Mouse (Mus musculus) urinary bladder, postnatal 14 days (tissue): Measurements from ENCODE around the gene Rap2a.

Experiments used
- DNase-seq: peaks from one replicate; pipeline ENCODE4 v3.0.0; 2021; ENCODE audit warnings: low spot score

Gene Rap2a

DNA sequence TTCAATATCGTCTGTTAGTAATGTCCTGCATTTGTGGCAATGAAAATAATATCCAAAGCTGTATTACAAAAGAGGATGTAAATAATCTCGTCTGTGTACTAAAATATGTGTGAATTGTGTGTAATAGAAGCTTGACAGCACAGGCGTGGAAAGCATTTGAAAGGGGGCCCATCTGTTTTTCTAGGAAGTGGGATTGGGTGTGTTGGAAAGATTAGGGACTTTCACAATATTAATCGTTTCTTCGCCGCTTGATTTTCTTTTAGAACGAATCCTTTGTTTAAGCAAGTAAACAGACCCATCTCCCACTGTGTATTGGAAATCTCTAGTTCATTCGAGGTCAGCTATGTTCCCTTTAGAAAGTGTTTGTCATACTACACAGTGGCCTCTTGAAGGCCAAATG is 64.2 kb downstream of the Rap2a start:
- no peak for DNase-seq

DNA sequence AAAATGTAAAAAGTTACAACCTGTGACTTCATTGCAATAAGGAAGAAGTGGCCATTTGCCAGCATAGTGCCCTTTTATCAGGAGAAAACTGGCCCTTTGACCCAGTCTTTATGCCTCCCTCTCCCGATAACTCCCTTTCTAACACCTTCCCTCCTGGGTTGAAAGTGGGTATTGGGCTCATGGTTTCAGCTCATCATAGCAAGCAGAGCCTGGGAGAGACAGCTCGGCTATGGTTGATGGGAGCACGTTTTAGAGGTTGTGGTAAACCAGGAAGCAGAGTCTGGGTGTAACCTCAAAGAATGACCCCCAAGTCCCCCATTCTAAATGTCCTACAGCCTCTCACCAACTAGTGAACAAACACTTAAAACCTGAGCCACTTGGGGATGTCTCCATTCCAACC is 64.7 kb downstream of the Rap2a start:
- no peak for DNase-seq

GRCm38 (mm10) chr14:120543846-120544245 is 65.6 kb downstream of the Rap2a start:
- DNase-seq = no peak

- DNase-seq = no peak
Measured at GRCm38 (mm10) chr14:120544495-120544894, 66.3 kb downstream of the Rap2a start.

DNA sequence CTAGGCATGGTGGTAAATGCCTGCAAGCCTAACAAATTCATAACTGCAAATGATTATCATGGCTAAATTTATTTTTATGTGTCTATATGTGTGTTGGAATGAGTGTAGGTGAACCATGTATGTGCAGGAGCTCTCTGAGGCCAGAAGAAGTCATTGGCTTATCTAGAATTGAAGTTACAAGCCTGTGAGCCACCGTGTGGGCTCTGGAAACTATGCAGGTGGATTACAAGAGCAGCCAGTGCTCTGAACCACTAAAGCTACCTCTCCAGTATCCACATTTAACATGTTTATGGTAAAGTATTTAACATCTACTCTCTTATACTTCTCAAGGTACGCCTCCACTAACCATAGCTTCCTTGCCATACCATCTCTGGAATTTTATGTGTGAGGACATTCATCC is 66.7 kb downstream of the Rap2a start:
- DNase-seq = no peak
